Comparison of ENCODE assay signal across 8 mouse cellular contexts in the genomic region with DNA sequence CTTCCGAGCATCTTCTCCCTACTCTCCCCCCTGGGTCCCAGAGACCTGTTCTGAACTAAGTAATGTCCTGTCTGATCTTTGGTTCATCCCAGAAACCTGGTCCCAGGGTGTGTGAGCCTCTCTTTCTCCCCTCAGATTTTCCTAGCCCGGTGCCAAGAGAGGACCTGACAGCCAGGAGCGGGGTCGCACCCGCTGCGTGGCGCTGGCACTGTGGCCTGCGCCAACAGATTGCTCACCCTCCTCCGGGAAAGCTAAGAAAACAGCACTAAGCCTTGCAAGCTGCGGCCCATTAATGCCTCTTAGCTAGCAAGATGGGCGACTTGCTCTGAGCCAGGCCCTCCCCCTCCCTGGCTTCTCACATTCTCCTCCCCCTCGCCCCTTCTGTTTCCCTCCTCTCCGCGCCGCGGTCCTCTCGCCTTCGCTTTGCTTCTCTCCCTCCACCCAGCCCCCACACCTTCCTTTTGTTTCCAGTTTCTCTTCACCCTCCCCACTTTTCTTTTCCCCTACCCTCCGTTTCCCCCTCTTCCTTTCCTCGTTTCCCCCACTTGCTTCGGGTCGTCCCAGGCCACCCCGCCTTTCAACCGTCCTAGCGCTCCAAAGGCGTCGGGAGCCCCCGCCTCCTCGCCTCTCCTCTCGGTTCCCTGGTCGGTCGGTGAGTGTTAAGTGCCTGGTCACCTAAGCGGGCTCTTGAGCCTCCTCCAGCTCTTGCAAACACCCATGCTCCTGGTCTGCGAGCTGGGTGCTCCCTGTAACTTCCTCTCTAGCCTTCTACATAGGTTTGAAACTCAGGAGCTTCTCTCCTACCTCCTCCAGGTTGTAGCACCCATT. TPM values are rescaled to one million over a fixed set of nuclear protein-coding genes. Genes with fewer than 3 reads are reported as not detected.
DNase-seq lines count a peak whose midpoint lies in the region; ATAC-seq lines count a peak whose summit lies in the region.

No protein-coding gene starts in this region.

- H3K4me2 ChIP-seq in midbrain, embryonic 14.5 days (ENCODE audit: low read length) = peak overlapping the region; percentile 76

- no peaks in the 10 kb centered on the region for H3K9me3 ChIP-seq in midbrain, embryonic 14.5 days (ENCODE audit: control insufficient read depth, low read length)

- DNase-seq in layer of hippocampus, adult 11-12 months (ENCODE audit: low spot score) = peak; percentile 72
- DNase-seq in layer of hippocampus, adult 9-10 months (ENCODE audit: low spot score) = no peak
- peak; percentile 74 to 80 for DNase-seq in cerebellum, adult 18-20 months
- peak; percentile 66 to 72 for DNase-seq in layer of hippocampus, postnatal 36 days
- peak; percentile 89 for DNase-seq in midbrain, embryonic 14.5 days
- peak; percentile 13 to 16 for DNase-seq in thymus, postnatal 36 days
- DNase-seq in gastrocnemius, postnatal 4 days (ENCODE audit: low spot score in 2 of 2) = no peak

- H3K36me3 ChIP-seq in midbrain, embryonic 14.5 days (ENCODE audit: control insufficient read depth, insufficient read depth, low read length) = no peaks in the 10 kb centered on the region

- peaks cover 11% of the 10 kb centered on the region; the same call in 1 of the 2 replicates for H3K4me1 ChIP-seq in midbrain, embryonic 14.5 days (ENCODE audit: control insufficient read depth, insufficient read depth, low read length)

- H3K4me3 ChIP-seq in midbrain, embryonic 14.5 days (replicated peaks; ENCODE audit: low read depth, low read length) = peak overlapping the region; percentile 56

- H3K9ac ChIP-seq in midbrain, embryonic 14.5 days (replicated peaks; ENCODE audit: low read length) = peak overlapping the region; percentile 84

- under 1% methylated on average over 34 of the region's 34 CpGs for WGBS in midbrain, embryonic 14.5 days

- peak overlapping the region; percentile 96 for H3K27ac ChIP-seq in midbrain, embryonic 14.5 days (replicated peaks; ENCODE audit: low read depth, low read length)

- peaks cover 45% of the 10 kb centered on the region for H3K27me3 ChIP-seq in midbrain, embryonic 14.5 days (ENCODE audit: control insufficient read depth, insufficient read depth, low read length)

- ATAC-seq in frontal cortex, adult (ENCODE audit: low TSS enrichment) = peak; percentile 38
- peak; percentile 55 for ATAC-seq in midbrain, embryonic 14.5 days (ENCODE audit: low FRiP score, low TSS enrichment)

RNA-seq across cellular contexts. Expression of a gene that starts 7.8 kb away (rescaled TPM):
- 100 to 1,000 TPM; 285 to 286 TPM for total RNA-seq in layer of hippocampus, postnatal 36 days (2021)
- polyA plus RNA-seq in midbrain, embryonic 14.5 days (2014; fragmentation: Nextera tagmentation; extraction: Ambion mirVana) = 80.6 and 81.1 TPM in 2 replicates
- total RNA-seq in gastrocnemius, postnatal 4 days (2021) = 1 to 10 TPM; 3.2 to 6.2 TPM

Comparison
In these comparisons a context has a peak if more than half of its experiments do, and no peak if none do; other contexts are left out.
1. DNase-seq: peak in layer of hippocampus, adult 11-12 months (single experiment), cerebellum, adult 18-20 months (2 of 2), layer of hippocampus, postnatal 36 days (2 of 2), midbrain, embryonic 14.5 days (single experiment) and thymus, postnatal 36 days (2 of 2); none in layer of hippocampus, adult 9-10 months (single experiment) and gastrocnemius, postnatal 4 days (0 of 2).
2. RNA of a gene that starts 7.8 kb away (total RNA-seq): 285 to 286 TPM in layer of hippocampus, postnatal 36 days; 3.2 to 6.2 TPM in gastrocnemius, postnatal 4 days; every median in the first group is over 10 times any median in the second.